Mouse (Mus musculus): ENCODE data around the gene Macrod2. TPM values are rescaled to one million over a fixed set of nuclear protein-coding genes. Genes with fewer than 3 reads are reported as not detected.

Macrod2 gene
- polyA plus RNA-seq, 1 experiment from 2014 or later, result 49.2 TPM

DNA sequence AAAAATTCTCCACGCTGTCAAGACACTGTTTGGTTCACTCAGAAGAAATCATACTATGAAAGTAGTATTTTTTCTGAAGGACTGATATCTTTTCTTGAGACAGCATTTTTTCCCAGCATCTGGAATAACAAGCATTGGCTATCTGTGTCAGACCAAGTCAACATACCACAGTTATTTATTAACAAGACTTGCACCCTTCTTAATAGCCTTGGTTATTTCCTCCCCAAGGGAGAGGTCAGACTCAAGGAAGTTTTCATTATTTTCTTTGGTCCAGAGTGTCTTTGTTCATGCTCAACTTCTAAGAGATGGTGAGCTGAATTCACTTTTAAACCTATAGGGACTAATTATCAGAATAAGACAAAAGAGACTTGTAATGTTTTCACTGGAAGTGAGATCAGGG, 728.8 kb downstream of the Macrod2 start:
- Histone ChIP-seq H3K9me3 (replicated peaks; ENCODE audit: control insufficient read depth, low read length) (no peaks in the 10 kb centered on the region), H3K4me3 (ENCODE audit: low read depth, low read length) (no peak overlapping the region), H3K27me3 (replicated peaks; ENCODE audit: control insufficient read depth, insufficient read depth, low read length) (no peaks in the 10 kb centered on the region), H3K36me3 (ENCODE audit: control insufficient read depth, insufficient read depth, low read length) (no peaks in the 10 kb centered on the region), H3K4me2 (ENCODE audit: low read length) (no peak overlapping the region), H3K27ac (ENCODE audit: low read depth, low read length) (no peak overlapping the region), H3K9ac (ENCODE audit: low read length) (no peak overlapping the region), H3K4me1 (ENCODE audit: control insufficient read depth, insufficient read depth, low read length) (no peaks in the 10 kb centered on the region)
- DNase-seq (ENCODE audit: low spot score), result no peak
- no peak for ATAC-seq
- WGBS, result 89% methylated on average over 1 of the region's 1 CpGs

GRCm38 (mm10) chr2:141125638-141126037, 730.5 kb downstream of the Macrod2 start:
- no peak overlapping the region for H3K4me2 ChIP-seq (ENCODE audit: low read length)
- H3K4me1 ChIP-seq (ENCODE audit: control insufficient read depth, insufficient read depth, low read length), result no peaks in the 10 kb centered on the region
- DNase-seq (ENCODE audit: low spot score), result no peak
- H3K9ac ChIP-seq (ENCODE audit: low read length), result no peak overlapping the region
- no peaks in the 10 kb centered on the region for H3K9me3 ChIP-seq (replicated peaks; ENCODE audit: control insufficient read depth, low read length)
- H3K4me3 ChIP-seq (ENCODE audit: low read depth, low read length), result no peak overlapping the region
- no peak overlapping the region for H3K27ac ChIP-seq (ENCODE audit: low read depth, low read length)
- no peak for ATAC-seq
- no peaks in the 10 kb centered on the region for H3K27me3 ChIP-seq (replicated peaks; ENCODE audit: control insufficient read depth, insufficient read depth, low read length)
- no peaks in the 10 kb centered on the region for H3K36me3 ChIP-seq (ENCODE audit: control insufficient read depth, insufficient read depth, low read length)

DNA sequence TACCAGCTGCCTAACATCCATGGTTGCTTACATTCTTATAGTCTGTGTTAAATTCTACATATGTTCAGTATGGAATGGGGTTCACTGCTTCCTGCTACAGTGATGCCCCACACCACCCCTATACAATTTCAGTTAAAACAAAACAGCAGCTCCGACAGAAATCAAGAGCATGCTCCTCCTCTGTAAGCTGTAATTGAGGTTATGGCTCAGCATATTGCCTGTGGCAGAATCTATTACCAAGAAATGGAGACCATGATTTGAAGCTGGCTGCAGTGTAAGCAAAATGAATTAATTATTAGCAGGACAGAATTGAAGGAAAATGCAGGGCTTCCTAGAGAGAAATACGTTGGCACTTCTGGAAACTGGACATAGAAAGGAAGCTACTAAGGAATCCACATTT, 747.2 kb downstream of the Macrod2 start:
- Histone ChIP-seq H3K36me3 (ENCODE audit: control insufficient read depth, insufficient read depth, low read length) (no peaks in the 10 kb centered on the region), H3K4me1 (ENCODE audit: control insufficient read depth, insufficient read depth, low read length) (no peaks in the 10 kb centered on the region), H3K9me3 (replicated peaks; ENCODE audit: control insufficient read depth, low read length) (no peaks in the 10 kb centered on the region), H3K4me3 (ENCODE audit: low read depth, low read length) (no peak overlapping the region), H3K27ac (ENCODE audit: low read depth, low read length) (no peak overlapping the region), H3K9ac (ENCODE audit: low read length) (no peak overlapping the region), H3K27me3 (replicated peaks; ENCODE audit: control insufficient read depth, insufficient read depth, low read length) (no peaks in the 10 kb centered on the region), H3K4me2 (ENCODE audit: low read length) (no peak overlapping the region)
- 61% methylated on average over 2 of the region's 2 CpGs for WGBS
- ATAC-seq (no peak), DNase-seq (ENCODE audit: low spot score) (no peak)

GRCm38 (mm10) chr2:141152011-141152772, 757.1 kb downstream of the Macrod2 start:
- H3K4me3 ChIP-seq (ENCODE audit: low read depth, low read length), result no peak overlapping the region
- H3K27ac ChIP-seq (ENCODE audit: low read depth, low read length), result peak overlapping the region; percentile 5; the same call in 1 of the 2 replicates
- WGBS, result 19% methylated on average over 7 of the region's 7 CpGs
- no peaks in the 10 kb centered on the region for H3K9me3 ChIP-seq (replicated peaks; ENCODE audit: control insufficient read depth, low read length)
- peaks cover 25% of the 10 kb centered on the region for H3K4me1 ChIP-seq (ENCODE audit: control insufficient read depth, insufficient read depth, low read length)
- no peak overlapping the region for H3K4me2 ChIP-seq (ENCODE audit: low read length)
- H3K36me3 ChIP-seq (ENCODE audit: control insufficient read depth, insufficient read depth, low read length), result no peaks in the 10 kb centered on the region
- DNase-seq (ENCODE audit: low spot score) (peak; percentile 86), ATAC-seq (peak; percentile 91)
- H3K27me3 ChIP-seq (replicated peaks; ENCODE audit: control insufficient read depth, insufficient read depth, low read length), result no peaks in the 10 kb centered on the region
- H3K9ac ChIP-seq (ENCODE audit: low read length), result no peak overlapping the region

- WGBS, result 33% methylated on average over 4 of the region's 4 CpGs
- no peaks in the 10 kb centered on the region for H3K27me3 ChIP-seq (replicated peaks; ENCODE audit: control insufficient read depth, insufficient read depth, low read length)
- ATAC-seq (no peak), DNase-seq (ENCODE audit: low spot score) (peak; percentile 20)
- no peaks in the 10 kb centered on the region for H3K9me3 ChIP-seq (replicated peaks; ENCODE audit: control insufficient read depth, low read length)
- H3K36me3 ChIP-seq (ENCODE audit: control insufficient read depth, insufficient read depth, low read length), result no peaks in the 10 kb centered on the region
- no peak overlapping the region for H3K4me3 ChIP-seq (ENCODE audit: low read depth, low read length)
- H3K9ac ChIP-seq (ENCODE audit: low read length), result no peak overlapping the region
- H3K27ac ChIP-seq (ENCODE audit: low read depth, low read length), result no peak overlapping the region
- no peak overlapping the region for H3K4me2 ChIP-seq (ENCODE audit: low read length)
- H3K4me1 ChIP-seq (ENCODE audit: control insufficient read depth, insufficient read depth, low read length), result peaks cover 34% of the 10 kb centered on the region
Observed at GRCm38 (mm10) chr2:141155972-141156371, 760.9 kb downstream of the Macrod2 start.

DNA sequence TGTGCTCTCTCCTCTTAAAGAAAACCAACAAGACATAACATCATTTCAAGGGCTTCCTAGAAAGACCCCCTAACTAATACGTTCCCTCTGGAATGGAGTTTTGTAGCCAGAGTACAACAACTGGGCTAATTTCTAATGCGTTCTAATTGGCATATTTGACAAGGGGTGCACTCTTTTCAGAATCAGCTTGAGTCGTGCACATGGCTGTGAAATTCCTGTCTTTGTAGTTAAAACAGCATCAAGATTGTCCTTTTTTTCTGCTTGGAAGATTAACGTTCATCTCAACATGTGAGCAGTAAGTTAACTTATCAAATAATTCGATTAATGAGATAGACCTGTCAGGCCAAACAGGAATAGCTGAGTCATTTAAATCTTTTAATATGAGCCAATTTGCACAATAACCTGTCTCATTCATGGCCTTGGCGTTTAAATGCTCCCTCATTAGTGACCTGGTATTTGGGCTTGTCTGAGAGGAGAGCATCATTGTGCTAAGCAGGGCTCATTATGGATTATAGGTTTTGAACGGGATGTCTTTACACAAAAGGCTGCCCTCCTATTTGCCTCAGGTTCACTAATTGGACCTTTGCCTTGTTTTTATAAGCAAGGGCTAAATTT, 762.0 kb downstream of the Macrod2 start:
- Histone ChIP-seq H3K27ac (ENCODE audit: low read depth, low read length) (no peak overlapping the region; the same call in 1 of the 2 replicates), H3K4me1 (ENCODE audit: control insufficient read depth, insufficient read depth, low read length) (peaks cover 28% of the 10 kb centered on the region), H3K4me3 (ENCODE audit: low read depth, low read length) (no peak overlapping the region), H3K4me2 (ENCODE audit: low read length) (peak overlapping the region; percentile 8; the same call in 1 of the 2 replicates), H3K9me3 (replicated peaks; ENCODE audit: control insufficient read depth, low read length) (no peaks in the 10 kb centered on the region), H3K27me3 (replicated peaks; ENCODE audit: control insufficient read depth, insufficient read depth, low read length) (no peaks in the 10 kb centered on the region), H3K9ac (ENCODE audit: low read length) (no peak overlapping the region), H3K36me3 (ENCODE audit: control insufficient read depth, insufficient read depth, low read length) (no peaks in the 10 kb centered on the region)
- ATAC-seq (peak; percentile 73), DNase-seq (ENCODE audit: low spot score) (peak; percentile 65)
- 5% methylated on average over 7 of the region's 7 CpGs for WGBS

DNA sequence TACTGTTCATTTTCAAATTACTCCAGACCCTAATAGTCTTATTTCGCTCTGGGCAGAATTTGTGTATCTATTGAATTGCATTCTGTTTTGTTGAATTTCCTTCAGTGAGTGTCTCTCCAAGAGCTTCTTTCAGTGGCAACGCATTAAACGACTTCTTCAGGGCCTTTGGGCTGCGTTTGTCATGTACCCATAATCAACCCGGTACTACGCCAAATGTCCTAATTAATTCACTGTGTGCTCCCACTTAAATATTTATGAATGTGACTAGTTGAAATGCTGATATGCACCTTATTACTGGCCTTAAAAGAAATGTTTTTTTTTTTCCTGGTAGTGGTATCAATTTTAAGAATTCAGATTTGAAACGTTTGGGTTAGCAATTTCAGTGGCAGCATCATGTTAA, 763.1 kb downstream of the Macrod2 start:
- ATAC-seq (peak; percentile 19; the same call in 1 of the 2 replicates), DNase-seq (ENCODE audit: low spot score) (peak; percentile 64)
- H3K9ac ChIP-seq (ENCODE audit: low read length), result no peak overlapping the region

DNA sequence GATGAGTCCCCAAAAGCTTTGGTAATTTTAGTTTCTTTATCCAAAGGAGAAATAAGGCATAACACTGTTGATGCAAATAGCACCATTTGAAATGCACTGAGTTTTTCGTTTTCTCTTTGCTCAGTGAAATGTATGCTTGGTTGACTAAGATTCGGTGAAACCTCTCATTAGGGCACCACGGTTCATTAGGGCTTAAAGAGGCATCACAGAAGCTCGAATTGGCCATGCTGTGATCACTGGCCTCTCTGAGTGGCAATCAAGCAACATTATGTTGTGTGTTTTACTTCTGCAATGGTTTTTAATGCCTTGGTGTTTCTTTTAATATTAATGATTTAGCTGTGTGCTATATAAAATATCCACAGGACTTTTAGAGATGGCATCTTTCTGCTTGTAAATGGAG, 768.8 kb downstream of the Macrod2 start:
- peak; percentile 63 for DNase-seq (ENCODE audit: low spot score)
- WGBS, result 5% methylated on average over 4 of the region's 4 CpGs
- Histone ChIP-seq H3K9ac (ENCODE audit: low read length) (no peak overlapping the region), H3K4me3 (ENCODE audit: low read depth, low read length) (no peak overlapping the region), H3K4me1 (ENCODE audit: control insufficient read depth, insufficient read depth, low read length) (no peaks in the 10 kb centered on the region), H3K27me3 (replicated peaks; ENCODE audit: control insufficient read depth, insufficient read depth, low read length) (no peaks in the 10 kb centered on the region), H3K36me3 (ENCODE audit: control insufficient read depth, insufficient read depth, low read length) (no peaks in the 10 kb centered on the region), H3K27ac (ENCODE audit: low read depth, low read length) (no peak overlapping the region), H3K4me2 (ENCODE audit: low read length) (no peak overlapping the region), H3K9me3 (replicated peaks; ENCODE audit: control insufficient read depth, low read length) (no peaks in the 10 kb centered on the region)
- peak; percentile 48; the same call in 1 of the 2 replicates for ATAC-seq

More for the DNA sequence above, 763.1 kb downstream of the Macrod2 start:
- Histone ChIP-seq H3K36me3 (ENCODE audit: control insufficient read depth, insufficient read depth, low read length) (no peaks in the 10 kb centered on the region), H3K27ac (ENCODE audit: low read depth, low read length) (no peak overlapping the region), H3K4me2 (ENCODE audit: low read length) (no peak overlapping the region), H3K4me1 (ENCODE audit: control insufficient read depth, insufficient read depth, low read length) (peaks cover 22% of the 10 kb centered on the region), H3K27me3 (replicated peaks; ENCODE audit: control insufficient read depth, insufficient read depth, low read length) (no peaks in the 10 kb centered on the region), H3K4me3 (ENCODE audit: low read depth, low read length) (no peak overlapping the region), H3K9me3 (replicated peaks; ENCODE audit: control insufficient read depth, low read length) (no peaks in the 10 kb centered on the region)
- 8% methylated on average over 7 of the region's 7 CpGs for WGBS

DNA sequence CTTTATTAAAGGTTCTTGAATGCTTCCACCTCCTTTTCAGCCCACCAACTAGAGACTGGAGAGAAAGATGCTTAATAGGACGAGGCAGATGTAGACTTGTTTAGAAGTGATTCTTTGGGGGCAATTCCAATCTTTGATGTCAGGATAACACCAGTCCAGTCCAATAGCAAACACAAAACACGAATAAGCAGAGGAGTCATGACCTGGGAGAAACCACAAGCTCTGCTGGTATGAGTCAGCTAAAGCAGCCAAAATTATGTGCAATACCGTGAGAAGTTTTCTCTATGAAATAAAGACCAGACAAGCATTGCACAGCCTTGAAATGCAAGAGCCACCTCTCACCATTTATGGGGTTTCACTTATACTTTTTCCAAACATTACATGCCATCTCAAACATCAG, 774.5 kb downstream of the Macrod2 start:
- DNase-seq (ENCODE audit: low spot score), result no peak
- ATAC-seq, result no peak
- 88% methylated on average over 3 of the region's 3 CpGs for WGBS
- Histone ChIP-seq H3K36me3 (ENCODE audit: control insufficient read depth, insufficient read depth, low read length) (no peaks in the 10 kb centered on the region), H3K4me2 (ENCODE audit: low read length) (no peak overlapping the region), H3K4me1 (ENCODE audit: control insufficient read depth, insufficient read depth, low read length) (no peaks in the 10 kb centered on the region), H3K9me3 (replicated peaks; ENCODE audit: control insufficient read depth, low read length) (no peaks in the 10 kb centered on the region), H3K9ac (ENCODE audit: low read length) (no peak overlapping the region), H3K27ac (ENCODE audit: low read depth, low read length) (no peak overlapping the region), H3K27me3 (replicated peaks; ENCODE audit: control insufficient read depth, insufficient read depth, low read length) (no peaks in the 10 kb centered on the region), H3K4me3 (ENCODE audit: low read depth, low read length) (no peak overlapping the region)

Data from forebrain, embryonic 14.5 days (tissue).